Mouse (Mus musculus) kidney, adult 18-20 months (tissue): ENCODE data around the gene Naa20.
A peak's percentile ranks its signal among the peaks of the same experiment; 100 is the strongest.
"Not testable (repeated sequence)": the region's sequence is repeated elsewhere in the genome, so short reads cannot be mapped to it uniquely, and the experiment has no call there.

Source experiments
- DNase-seq: peaks from one replicate; pipeline ENCODE4 v3.0.0; 2021

The Naa20 gene

DNA sequence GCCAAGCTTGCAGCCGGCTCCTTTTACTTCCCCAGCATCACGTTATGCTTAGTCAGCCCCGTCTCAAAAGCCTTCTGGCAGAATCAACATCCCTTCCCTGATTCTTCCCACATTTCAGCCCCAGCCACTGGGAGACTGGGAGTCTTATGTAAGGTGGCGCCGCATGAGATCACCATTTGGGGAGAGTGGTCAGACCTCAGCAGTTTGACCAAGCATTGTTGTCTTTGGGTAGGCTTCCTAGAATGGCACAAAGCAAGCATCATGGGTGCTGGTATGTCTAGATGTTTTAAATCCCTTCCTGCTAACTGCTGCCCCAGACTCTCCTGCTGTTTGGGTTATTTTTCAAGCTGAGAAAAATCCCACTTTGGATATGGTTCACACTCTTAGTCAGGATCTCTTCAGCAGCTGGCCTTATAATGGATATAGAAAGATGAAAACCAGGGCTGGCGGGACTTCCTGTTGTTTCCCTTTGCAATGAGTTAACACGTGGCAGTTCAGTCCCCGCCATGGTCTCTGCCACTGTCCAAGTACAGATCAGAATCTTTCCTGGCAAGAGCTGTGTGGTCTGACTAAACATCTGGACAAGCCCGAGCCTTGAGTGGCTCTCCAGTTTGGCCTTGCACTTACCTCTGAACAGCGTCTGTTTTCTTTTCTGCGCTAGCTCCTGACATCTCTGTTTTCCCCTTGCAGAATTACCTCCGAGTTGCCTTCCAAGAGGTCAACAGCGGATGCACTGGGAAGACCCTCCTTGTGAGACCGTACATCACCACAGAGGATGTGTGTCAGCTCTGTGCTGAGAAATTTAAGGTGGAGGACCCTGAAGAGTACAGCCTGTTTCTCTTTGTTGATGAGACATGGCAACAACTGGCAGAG, 16.8 kb upstream of the Naa20 start:
- DNase-seq: peak; percentile 43

GRCm38 (mm10) chr2:145887937-145888765, 13.7 kb upstream of the Naa20 start:
- DNase-seq: peak; percentile 48

DNA sequence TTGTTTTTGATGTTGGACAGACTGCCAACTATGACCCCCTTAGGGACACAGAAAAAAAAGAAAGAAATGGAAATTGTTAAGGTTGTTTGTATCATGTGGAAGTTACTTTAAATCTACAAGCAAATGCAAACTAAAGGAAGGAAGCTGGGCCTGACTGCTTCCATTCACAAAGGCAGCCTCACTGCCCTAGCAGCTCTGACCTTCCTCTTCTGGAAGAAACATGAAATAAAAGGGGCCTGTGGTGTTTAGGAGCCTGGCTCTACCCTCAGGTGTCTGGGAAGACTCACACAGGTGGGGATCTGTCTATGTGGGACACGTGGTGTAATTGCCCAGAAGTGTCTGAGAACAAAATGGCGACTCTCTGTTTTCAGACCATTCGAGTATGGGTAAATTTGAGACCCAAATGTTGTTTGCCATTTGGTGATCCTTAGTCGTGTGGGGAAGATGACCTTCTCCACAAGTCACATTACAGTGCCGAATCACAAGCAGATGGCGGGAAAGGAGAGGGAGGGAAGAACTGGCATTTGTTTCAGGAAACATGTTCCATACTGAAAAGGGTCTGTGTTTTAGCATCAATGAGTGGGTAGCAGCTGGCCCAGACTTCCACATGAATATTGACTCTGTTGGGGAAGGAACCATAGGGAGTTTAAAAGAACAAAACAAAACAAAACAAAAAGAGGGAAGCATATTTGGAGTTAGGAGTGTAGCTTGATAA, 13.0 kb upstream of the Naa20 start:
- no peak for DNase-seq

- no peak for DNase-seq
These were observed 11.3 kb upstream of the Naa20 start for GRCm38 (mm10) chr2:145890571-145890970.

DNA sequence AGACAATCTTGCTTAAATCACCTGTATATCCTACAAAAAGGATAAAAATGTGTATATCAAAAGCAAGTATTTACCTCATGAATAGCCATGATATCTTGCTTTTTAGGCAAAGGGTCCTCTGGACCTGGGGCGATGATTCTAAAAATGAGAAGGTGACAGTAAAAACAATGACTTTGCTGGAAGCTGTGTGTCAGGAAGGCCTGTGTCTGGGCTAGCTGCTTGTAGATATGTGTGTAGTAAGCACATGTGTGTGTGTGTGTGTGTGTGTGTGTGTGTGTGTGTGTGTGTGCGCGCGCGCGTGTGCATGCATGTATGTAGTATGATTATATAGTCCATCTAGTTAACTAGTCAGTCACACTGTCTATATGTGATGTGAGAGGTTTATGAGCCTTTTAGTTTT, 8.1 kb upstream of the Naa20 start:
- DNase-seq: no peak

DNA sequence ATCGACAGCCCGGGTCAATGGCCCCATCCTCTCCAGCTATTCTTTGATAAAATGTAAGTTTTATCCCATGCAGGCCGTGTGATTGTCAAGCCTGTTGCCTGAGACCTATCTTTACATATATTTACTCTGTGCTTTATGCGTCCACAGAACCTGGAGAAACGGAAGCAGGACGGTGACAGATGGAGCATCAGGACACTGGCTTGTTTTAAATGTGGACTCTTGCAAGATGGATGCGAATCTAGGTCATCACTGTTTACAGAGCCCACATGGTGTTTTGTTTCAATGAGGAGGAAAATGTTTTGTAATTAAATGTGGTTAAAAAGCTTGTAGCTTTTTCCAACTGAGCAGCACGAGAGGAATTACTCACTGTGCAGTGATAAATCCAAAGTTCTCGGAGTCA, 3.8 kb upstream of the Naa20 start:
- DNase-seq: no peak

GRCm38 (mm10) chr2:145900318-145900717, 1.6 kb upstream of the Naa20 start:
- DNase-seq: not testable (repeated sequence)

GRCm38 (mm10) chr2:145903061-145903901, 1.4 kb downstream of the Naa20 start:
- DNase-seq: peak; percentile 92

DNA sequence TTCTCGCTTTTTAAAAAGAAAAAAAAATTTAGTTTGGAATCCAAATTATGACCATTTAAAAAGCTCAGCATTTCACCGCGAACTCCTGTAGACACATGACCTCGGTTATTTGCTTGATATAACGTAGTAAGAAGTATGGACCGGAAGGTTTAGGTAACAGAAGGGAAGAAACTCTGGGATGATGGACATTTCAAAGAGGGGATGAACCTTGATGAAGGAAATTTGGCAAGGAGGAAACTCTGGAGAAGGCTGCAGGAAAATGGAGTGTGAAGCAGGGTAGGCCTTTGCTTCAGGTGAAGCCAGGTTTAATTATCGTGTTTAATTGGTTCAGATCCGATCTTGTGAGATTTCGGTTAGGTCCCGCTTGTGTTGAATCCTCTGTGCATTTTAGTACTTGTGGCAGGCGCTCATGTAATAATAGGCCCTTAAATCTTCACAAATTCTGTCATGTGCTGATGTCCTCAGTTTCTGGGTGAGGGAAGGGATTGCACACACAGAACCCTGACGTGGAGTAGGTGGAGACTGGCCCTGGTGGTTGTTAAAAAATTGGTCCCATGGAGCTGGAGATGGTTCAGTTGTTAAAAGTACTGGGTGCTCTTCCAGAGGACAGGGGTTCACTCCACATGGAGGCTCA, 2.2 kb downstream of the Naa20 start:
- DNase-seq: no peak

GRCm38 (mm10) chr2:145905156-145905555, 3.3 kb downstream of the Naa20 start:
- no peak for DNase-seq

- DNase-seq: not testable (repeated sequence)
These were observed 4.0 kb downstream of the Naa20 start for GRCm38 (mm10) chr2:145905884-145906283.

GRCm38 (mm10) chr2:145920941-145921650, 19.2 kb downstream of the Naa20 start:
- DNase-seq: no peak

- peak; percentile 97 for DNase-seq
These were observed 32.7 kb downstream of the Naa20 start, which contains the start of the genes Cfap61 and Crnkl1 for GRCm38 (mm10) chr2:145934339-145935231. Cfap61 (plus strand) TSS chr2:145934784. Crnkl1 (minus strand) TSS chr2:145935014.

DNA sequence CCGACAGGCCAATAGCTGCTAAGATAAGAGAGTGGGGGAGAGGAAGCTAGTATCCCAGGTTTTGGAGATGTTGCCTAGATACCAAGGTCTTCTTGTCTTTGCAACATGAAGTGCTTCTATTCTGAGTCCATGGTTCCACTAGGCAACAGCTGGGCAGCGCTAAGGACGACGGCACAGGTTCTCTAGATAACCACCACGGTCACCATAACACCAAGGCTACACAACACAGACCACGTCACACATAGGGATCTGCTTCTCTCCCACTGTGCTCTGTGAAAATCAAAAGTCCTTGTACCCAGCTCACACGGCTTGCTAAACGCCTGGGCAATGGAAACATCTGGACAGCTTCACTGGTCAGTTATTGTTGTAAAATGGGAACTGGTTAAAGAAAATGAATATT, 35.1 kb downstream of the Naa20 start:
- DNase-seq: no peak

DNA sequence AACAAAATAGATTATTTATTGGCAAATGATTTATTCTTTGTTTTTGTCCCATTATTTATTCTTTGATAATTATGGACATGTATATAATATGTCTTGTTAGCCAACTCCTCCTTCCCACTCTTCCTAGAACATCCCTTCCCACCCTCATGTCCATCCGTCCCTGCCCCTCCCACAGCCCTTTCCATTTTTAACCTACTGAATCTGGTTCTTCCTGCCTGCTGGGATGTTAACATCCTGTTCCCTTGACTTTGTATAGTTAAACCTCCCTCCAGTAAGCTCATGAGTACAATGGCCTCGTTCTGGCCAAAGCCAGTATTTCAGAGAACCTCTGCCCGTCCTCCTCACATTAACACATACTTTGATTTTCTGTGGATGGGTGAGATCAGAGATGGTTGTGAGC, 39.5 kb downstream of the Naa20 start:
- no peak for DNase-seq

- no peak for DNase-seq
These were observed 42.4 kb downstream of the Naa20 start for GRCm38 (mm10) chr2:145944286-145944685.

DNA sequence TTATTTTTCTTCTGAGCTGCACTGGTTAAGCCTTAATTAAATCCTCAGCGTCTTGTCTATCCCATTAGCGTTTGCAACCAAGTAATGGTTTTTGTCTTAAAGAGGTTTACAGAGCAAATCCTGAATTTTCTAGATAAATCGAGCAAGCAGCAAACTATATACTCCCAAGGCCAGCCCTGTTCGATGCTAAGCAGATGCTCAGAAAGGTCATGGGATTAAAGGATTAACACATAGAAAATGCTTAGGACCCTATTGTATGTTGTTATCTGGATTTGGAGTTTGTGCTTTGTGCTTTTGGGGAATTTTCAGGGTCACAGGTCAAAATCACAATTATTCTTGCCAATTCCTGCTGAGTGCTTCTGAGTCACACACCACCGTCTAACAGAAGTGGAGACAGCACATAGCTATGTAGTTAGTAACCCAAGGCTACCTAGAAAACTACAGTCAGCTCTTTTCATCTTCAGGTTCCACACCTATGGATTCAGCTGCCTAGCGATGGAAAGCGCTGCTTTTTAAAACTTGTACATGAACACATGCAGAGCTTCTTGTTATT, 46.6 kb downstream of the Naa20 start:
- no peak for DNase-seq

GRCm38 (mm10) chr2:145949475-145950068, 47.7 kb downstream of the Naa20 start:
- no peak for DNase-seq

DNA sequence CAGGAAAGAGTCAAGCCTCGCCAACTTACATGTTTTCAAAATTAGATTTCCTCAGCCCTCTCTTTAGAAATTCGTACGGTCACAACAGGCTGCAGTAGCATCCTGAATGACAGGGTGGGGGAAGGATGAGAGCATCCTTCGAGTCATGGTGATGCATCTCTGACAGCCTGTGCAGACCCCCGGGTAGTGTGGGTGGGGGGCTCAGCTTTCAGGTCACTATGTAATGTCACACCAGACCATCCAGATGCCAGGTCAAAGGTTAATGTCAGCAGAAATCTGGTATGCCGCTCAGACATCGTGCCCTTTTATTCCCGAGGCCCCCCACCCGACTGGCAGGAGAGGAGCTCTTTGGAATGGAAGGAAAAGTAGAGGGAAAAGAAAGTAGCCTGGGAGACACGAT, 48.3 kb downstream of the Naa20 start:
- no peak for DNase-seq
